Mouse (Mus musculus) neutrophil, adult 5-6 weeks (primary cell): ENCODE measurements around the gene Gpx6. TPM values are rescaled to one million over a fixed set of nuclear protein-coding genes. Genes with fewer than 3 reads are reported as not detected.

Experiments used
- ATAC-seq: fragments of 151-379, 151-347 bp; 2 replicates; pipeline ENCODE4 v1.8.0; 2017; ENCODE audit warnings: mild to moderate bottlenecking, moderate TSS enrichment; ENCODE audit not compliant: insufficient number of reproducible peaks, poor library complexity, low FRiP score, severe bottlenecking; ENCODE audit errors: extremely low read depth
- total RNA-seq: library from RNA; stranded (forward); fragments of 200-1000 nt; gene quantifications from 2 replicates; pipeline ENCODE4 v1.2.3, GENCODE M21; 2017

The Gpx6 gene
- not detected in 2 replicates for total RNA-seq

- ATAC-seq, result no peak
Measured at GRCm38 (mm10) chr13:21311926-21312325, at the start of gene Gpx6. TSS of gene Gpx6 (plus strand) at chr13:21312125.

DNA sequence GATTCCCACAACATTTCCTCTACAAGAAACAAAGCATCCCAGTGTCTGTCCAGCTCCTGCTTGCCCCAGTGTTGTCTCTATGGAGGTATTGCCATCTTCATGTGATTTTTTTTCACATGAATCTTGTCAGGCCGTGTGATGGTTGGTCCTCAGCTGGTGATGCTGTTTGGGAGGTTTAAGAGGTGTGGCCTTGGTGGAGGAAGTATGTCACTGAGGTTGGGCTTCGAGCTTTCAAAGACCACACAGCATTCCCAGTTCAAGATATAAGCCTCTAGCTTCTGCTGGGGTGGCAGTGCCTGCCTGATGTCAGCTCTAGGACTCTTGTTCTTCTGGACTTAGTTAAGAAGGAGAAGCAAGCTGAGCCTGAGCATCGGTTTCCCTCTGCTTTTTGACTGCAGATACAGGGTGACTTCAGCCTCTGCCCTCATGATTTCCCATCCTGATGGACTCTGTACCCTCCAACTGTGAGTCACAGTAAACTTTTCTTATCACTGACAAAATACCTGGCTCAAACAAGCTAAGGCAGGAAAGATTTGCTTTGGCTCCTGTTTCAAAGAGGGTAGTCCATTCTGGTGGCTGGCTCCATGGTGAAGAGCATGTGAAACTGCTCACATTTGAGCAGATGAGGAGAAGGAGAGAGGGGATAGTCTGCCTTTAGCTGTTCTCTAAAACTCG lies 49.0 kb upstream of the Gpx6 start:
- no peak for ATAC-seq

DNA sequence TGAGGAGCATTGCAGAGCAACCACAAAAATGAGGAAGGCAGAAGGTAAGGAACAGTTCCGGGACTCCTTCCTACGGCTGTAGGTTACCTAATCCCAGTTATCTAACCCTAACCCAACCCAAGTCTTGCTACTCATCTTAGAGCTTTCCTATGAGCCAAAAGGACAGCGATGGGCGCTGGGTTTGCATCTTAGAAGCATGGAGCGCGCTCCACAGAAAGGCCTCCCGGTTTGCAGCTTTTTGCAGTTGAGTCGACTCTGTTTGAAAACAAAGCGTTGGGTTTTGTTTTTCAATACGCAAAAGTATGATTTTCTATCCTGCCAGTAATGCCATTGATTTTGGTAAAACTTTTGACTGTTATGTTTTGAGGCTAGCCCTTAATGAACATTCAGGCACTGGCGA lies 48.0 kb upstream of the Gpx6 start:
- ATAC-seq, result no peak

DNA sequence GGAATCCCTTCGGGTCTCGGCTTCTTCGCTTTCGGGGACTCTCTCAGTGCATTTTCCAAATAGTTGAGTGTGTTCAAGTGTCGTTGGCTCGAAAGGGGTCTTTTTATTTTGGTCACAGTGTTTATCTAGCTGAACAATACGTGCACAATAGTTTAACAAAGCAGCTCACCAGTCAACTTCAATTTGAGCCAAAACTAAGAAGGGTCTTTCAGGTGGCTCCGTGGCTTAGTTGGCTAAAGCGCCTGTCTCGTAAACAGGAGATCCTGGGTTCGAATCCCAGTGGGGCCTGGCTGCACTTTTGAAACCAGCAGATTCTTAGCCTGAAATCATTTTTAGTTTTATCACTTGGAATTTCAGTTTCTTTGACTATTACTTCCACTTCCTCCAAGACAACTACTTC lies 47.6 kb upstream of the Gpx6 start:
- ATAC-seq, result no peak

DNA sequence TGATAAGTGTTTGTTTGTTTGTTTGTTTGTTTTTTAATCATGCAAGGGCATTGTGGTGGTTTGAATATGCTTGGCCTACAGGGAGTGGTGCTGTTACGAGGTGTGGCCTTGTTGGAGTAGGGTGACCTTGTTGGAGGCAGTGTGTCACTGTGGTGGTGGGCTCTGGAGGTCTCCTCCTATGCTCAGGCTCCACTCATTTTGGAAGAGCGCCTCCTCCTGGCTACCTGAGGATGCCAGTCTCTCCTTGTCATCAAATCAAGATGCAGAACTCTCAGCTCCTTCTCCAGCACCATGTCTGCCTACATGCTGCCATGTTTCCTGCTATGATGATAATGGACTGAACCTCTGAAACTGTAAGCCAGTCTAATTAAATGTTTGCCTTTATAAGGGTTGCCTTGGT lies 46.2 kb upstream of the Gpx6 start:
- no peak for ATAC-seq

DNA sequence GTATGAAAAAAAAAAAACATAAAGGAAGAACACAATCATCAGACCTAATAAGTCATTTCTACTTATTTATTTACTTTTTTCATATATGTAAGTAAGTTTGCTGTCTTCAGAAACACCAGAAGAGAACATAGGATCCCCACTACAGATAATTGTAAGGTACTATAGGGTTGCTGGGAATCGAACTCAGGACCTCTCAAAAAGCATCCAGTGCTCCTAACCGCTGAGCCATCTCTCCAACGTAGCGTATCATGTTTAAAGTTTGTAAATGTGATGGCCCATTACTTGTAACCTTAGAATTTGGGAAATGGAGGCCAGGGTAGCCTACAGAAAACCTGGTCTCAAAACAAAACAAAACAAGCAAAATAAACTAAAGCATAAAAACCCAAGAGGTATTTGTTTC lies 44.4 kb upstream of the Gpx6 start:
- no peak for ATAC-seq

GRCm38 (mm10) chr13:21268262-21268661 lies 43.7 kb upstream of the Gpx6 start:
- no peak for ATAC-seq

DNA sequence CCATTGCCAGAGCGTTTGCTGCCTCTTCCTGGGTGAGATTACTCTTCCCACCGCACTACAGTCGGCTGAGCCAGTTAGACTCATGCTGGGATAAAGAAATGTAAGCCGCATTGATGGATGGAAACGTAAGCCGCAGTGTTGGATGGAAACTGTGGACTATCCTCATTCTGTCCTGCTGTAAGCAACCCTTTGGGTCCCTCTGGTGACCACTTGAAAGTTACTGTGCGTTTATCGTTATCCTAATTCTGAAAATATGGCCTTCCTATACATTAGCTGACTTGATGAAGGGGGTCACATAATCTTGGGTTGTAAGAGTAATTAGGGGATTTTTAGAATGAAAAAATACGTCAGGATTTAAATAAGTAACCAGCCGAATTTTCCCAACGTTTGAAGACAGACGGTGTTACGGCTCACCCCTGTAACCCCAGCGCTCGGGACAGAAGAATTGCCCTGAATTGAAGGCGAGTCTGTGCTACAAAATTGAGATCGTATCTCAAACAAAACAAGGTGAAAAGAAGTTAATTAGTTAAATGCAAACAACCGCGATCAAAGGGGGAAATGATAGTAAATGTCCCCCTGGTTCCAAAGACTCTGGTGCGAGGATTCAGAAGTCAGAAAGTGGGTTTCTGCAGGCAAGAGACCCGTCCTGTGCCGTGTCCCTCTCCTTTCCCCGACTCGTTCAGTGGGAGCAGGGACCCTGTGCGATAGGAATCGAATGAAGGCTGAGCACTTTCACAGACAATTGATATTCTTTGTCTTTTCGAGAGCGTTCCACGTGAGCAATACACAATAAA lies 36.7 kb upstream of the Gpx6 start:
- no peak for ATAC-seq

GRCm38 (mm10) chr13:21275815-21276550 lies 35.9 kb upstream of the Gpx6 start:
- no peak for ATAC-seq

GRCm38 (mm10) chr13:21276551-21276950 lies 35.4 kb upstream of the Gpx6 start:
- ATAC-seq, result no peak

GRCm38 (mm10) chr13:21279076-21279475 lies 32.8 kb upstream of the Gpx6 start:
- ATAC-seq, result no peak

GRCm38 (mm10) chr13:21279559-21279958 lies 32.4 kb upstream of the Gpx6 start:
- peak; percentile 26; the same call in 1 of the 2 replicates for ATAC-seq

DNA sequence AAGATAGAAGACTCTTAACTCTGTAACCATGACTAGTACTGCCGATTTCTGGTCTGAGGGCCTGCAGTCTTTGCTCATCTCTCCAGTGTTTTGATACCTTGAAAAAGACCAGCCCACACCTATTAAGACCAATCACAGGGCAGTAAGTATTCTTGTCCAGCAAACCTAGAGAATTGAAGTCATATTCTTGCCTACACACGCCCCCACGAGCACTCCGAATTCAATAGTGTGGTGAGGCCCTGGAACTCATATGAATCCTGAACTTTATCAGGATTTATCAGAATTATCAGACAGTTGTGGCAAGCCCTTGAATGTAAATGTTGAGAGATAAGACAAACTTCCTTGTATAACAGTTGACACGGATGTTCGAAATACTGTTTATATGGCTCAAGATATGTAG lies 19.3 kb upstream of the Gpx6 start, which contains the start of gene Gpx5:
TSS of gene Gpx5 (minus strand) at position 101 of the 400 bp plus-strand sequence.
- no peak for ATAC-seq

GRCm38 (mm10) chr13:21298557-21298956 lies 13.4 kb upstream of the Gpx6 start:
- ATAC-seq, result no peak

GRCm38 (mm10) chr13:21304483-21305066 lies 7.3 kb upstream of the Gpx6 start:
- no peak for ATAC-seq

DNA sequence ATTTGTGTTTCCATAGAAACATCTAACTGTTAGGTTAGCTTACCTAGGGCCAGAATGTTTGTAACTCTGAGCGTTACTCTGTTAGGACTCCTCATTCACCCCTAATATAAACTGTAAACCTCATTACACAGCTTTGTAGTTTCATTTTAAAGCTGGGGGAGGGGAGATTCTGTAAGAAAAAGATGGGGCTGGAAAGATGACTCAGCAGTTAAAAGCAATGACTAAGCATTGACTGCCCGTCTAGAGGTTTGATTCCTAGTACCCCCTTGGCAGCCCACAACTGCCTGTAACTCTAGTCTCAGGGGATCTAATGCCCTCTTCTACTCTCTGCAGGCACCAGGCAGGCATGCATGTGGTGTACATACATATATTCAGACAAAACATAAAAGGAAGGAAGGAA lies 2.1 kb upstream of the Gpx6 start:
- no peak for ATAC-seq

DNA sequence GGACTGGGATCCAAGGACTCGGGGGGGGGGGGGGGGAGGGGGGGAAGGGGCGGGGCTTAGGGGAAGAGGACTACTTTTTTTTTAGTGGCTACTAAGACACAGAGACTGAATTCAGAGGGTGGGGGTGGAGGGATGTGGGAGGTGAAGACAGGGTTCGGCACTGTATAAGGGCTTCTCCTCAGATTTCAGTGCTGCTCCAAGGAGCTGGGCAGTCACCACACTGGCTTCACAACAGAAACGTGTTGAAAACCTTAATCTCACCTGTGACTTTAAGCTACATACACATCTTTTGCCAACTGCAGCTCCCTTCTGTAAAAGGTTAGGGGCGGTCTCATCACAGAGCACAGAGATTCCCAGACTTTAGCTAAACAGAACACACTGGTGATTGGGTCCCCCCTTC lies 929 bp downstream of the Gpx6 start:
- ATAC-seq, result no peak

- ATAC-seq, result no peak
Measured at GRCm38 (mm10) chr13:21313903-21314302, 2.0 kb downstream of the Gpx6 start.

GRCm38 (mm10) chr13:21320262-21320661 lies 8.3 kb downstream of the Gpx6 start:
- ATAC-seq, result no peak
